Mouse (Mus musculus): ENCODE measurements around the gene Fstl5. TPM values are rescaled to one million over a fixed set of nuclear protein-coding genes. Genes with fewer than 3 reads are reported as not detected.

The Fstl5 gene
- polyA plus RNA-seq, 1 experiment from 2014 or later, result not detected

DNA sequence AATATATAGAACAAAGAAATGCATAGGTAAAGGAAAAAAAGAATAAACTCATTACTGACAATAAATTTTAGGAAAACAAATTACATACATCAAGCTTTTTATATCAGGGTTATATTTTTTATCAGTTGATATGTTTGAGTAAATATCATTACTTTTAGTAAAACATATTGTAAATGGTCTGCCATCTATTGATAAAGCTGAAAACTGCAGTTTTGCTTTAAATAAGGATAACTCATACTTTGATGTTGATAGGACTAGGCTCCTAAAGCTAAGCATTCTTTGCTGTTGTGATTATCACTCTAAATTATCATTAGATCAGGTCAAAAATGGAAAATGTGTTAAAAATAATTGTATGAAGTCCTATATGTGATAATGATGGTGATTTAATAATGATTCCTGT, 493.3 kb downstream of the Fstl5 start:
- DNase-seq, result no peak

DNA sequence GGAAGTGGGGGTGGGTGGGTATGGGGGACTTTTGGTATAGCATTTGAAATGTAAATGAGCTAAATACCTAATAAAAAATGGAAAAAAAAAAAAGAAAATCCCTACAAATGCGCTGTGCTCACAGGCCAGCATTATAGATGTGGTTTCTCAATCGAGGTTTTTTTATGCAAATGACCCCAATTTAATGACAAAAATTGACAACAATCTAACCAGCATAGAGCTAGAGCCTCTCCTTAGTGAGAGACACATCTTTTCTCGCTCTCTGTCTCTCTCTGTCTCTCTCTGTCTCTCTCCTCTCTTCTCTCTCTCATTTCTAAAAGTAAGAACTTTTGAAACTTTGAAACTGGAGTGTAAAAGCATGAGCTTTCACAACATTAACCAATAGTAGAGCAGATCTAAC, 498.4 kb downstream of the Fstl5 start:
- H3K4me1 ChIP-seq (ENCODE audit: insufficient read depth), result no peaks in the 10 kb centered on the region
- H3K4me3 ChIP-seq (ENCODE audit: low read depth, low read length), result no peak overlapping the region
- no peak for TF ChIP-seq CTCF (IDR thresholded peaks at IDR 0.05; ENCODE audit: low read depth)
- TF ChIP-seq EP300 (IDR thresholded peaks at IDR 0.05; ENCODE audit: low read depth), result no peak
- H3K27me3 ChIP-seq (ENCODE audit: insufficient read depth, low read length), result no peaks in the 10 kb centered on the region
- ATAC-seq (no peak), DNase-seq (no peak)
- H3K9ac ChIP-seq (replicated peaks), result no peak overlapping the region
- 62% methylated on average over 3 of the region's 3 CpGs for WGBS (ENCODE audit: insufficient replicate concordance)
- H3K9me3 ChIP-seq (ENCODE audit: low read length), result no peaks in the 10 kb centered on the region
- H3K27ac ChIP-seq (ENCODE audit: low read depth), result no peak overlapping the region
- H3K36me3 ChIP-seq (replicated peaks; ENCODE audit: insufficient read depth, low read length), result no peaks in the 10 kb centered on the region
- no peak overlapping the region for H3K4me2 ChIP-seq (ENCODE audit: low read depth, low read length)

More for the DNA sequence above, 493.3 kb downstream of the Fstl5 start:
- Histone ChIP-seq H3K9ac (replicated peaks) (no peak overlapping the region), H3K4me2 (ENCODE audit: low read depth, low read length) (no peak overlapping the region), H3K36me3 (replicated peaks; ENCODE audit: insufficient read depth, low read length) (no peaks in the 10 kb centered on the region), H3K9me3 (ENCODE audit: low read length) (no peaks in the 10 kb centered on the region), H3K27ac (ENCODE audit: low read depth) (no peak overlapping the region), H3K4me3 (ENCODE audit: low read depth, low read length) (no peak overlapping the region), H3K27me3 (ENCODE audit: insufficient read depth, low read length) (no peaks in the 10 kb centered on the region), H3K4me1 (ENCODE audit: insufficient read depth) (no peaks in the 10 kb centered on the region)
- TF ChIP-seq CTCF (IDR thresholded peaks at IDR 0.05; ENCODE audit: low read depth) (no peak), EP300 (IDR thresholded peaks at IDR 0.05; ENCODE audit: low read depth) (no peak)
- no peak for ATAC-seq

DNA sequence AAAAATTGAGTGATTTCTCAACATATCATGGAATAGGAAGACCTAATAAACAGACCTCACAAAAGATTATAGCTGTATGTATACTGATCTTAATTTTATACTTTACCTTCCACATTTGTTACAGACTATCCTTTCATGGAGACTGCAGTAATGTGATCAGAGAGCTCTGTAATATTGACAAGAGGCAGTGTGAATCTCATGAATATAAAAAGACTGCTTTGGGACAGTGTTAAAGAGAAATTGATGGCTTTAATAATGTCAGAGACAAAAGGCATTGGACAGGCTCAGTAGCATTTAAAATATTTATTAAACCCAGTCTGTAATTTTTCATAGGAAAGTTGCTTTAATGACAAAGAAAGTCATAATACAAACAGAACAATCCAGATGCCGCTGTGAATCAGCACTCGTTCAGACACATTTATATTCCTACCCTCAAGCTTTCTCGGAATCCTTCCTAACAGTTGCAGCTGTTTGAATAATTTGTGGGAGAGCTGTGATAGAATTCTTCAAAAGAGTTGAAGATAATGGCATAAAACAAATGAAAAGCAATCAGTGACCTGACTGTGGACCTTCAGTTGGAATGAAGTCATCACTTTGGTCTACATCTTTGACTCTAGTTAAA, 499.0 kb downstream of the Fstl5 start:
- ATAC-seq (no peak), DNase-seq (no peak)
- no peak overlapping the region for H3K9ac ChIP-seq (replicated peaks)
- H3K9me3 ChIP-seq (ENCODE audit: low read length), result no peaks in the 10 kb centered on the region
- no peak overlapping the region for H3K4me3 ChIP-seq (ENCODE audit: low read depth, low read length)
- H3K4me1 ChIP-seq (ENCODE audit: insufficient read depth), result no peaks in the 10 kb centered on the region
- no peak overlapping the region for H3K27ac ChIP-seq (ENCODE audit: low read depth)
- H3K27me3 ChIP-seq (ENCODE audit: insufficient read depth, low read length), result no peaks in the 10 kb centered on the region
- WGBS (ENCODE audit: insufficient replicate concordance), result 77% methylated on average over 3 of the region's 3 CpGs
- no peak overlapping the region for H3K4me2 ChIP-seq (ENCODE audit: low read depth, low read length)
- no peak for TF ChIP-seq EP300 (IDR thresholded peaks at IDR 0.05; ENCODE audit: low read depth)
- TF ChIP-seq CTCF (IDR thresholded peaks at IDR 0.05; ENCODE audit: low read depth), result no peak
- no peaks in the 10 kb centered on the region for H3K36me3 ChIP-seq (replicated peaks; ENCODE audit: insufficient read depth, low read length)

DNA sequence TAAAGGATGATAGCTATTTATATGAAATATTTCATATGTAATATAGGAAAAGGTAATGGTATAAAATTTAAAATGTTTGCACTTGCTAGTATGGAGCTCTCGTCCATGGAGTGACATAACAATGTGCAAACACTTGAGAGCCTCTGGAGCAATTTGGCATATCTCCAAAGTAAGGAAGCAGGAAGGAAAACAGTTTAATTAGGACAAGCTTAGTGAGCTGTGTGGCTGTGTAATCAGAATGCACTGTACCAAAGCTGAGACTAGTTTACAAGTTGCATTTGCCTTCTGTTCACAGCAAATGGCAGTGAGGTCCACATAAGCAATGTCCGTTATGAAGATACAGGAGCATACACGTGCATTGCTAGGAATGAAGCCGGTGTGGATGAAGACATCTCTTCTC, 519.1 kb downstream of the Fstl5 start:
- DNase-seq, result no peak
- H3K9ac ChIP-seq (replicated peaks), result no peak overlapping the region
- WGBS (ENCODE audit: insufficient replicate concordance), result 60% methylated on average over 4 of the region's 4 CpGs
- TF ChIP-seq CTCF (IDR thresholded peaks at IDR 0.05; ENCODE audit: low read depth) (no peak), EP300 (IDR thresholded peaks at IDR 0.05; ENCODE audit: low read depth) (no peak)
- H3K9me3 ChIP-seq (ENCODE audit: low read length), result no peaks in the 10 kb centered on the region
- H3K4me1 ChIP-seq (ENCODE audit: insufficient read depth), result no peaks in the 10 kb centered on the region
- ATAC-seq, result no peak
- no peaks in the 10 kb centered on the region for H3K27me3 ChIP-seq (ENCODE audit: insufficient read depth, low read length)
- no peak overlapping the region for H3K4me3 ChIP-seq (ENCODE audit: low read depth, low read length)
- no peak overlapping the region for H3K27ac ChIP-seq (ENCODE audit: low read depth)
- H3K4me2 ChIP-seq (ENCODE audit: low read depth, low read length), result no peak overlapping the region
- H3K36me3 ChIP-seq (replicated peaks; ENCODE audit: insufficient read depth, low read length), result no peaks in the 10 kb centered on the region

DNA sequence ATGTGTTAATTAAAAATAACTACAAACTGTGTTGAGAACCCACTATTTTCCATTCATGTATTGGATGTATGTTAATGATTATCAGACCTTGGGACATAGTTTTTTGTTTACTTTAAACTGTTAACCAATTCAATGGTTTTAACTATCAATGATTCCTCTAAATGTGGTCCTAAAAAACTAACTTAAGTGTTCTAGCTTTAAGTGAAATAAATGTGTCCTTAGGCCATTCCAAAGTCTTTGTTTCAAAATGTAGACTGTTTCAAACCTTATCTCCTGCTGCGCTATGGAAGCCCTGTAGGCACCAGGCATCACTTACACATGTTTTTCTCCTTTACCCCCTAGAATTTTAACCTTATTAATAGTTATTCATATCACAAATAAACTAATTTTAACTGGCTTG, 546.0 kb downstream of the Fstl5 start:
- TF ChIP-seq EP300 (IDR thresholded peaks at IDR 0.05; ENCODE audit: low read depth) (no peak), CTCF (IDR thresholded peaks at IDR 0.05; ENCODE audit: low read depth) (no peak)
- H3K27me3 ChIP-seq (ENCODE audit: insufficient read depth, low read length), result no peaks in the 10 kb centered on the region
- H3K9ac ChIP-seq (replicated peaks), result no peak overlapping the region
- no peak overlapping the region for H3K4me2 ChIP-seq (ENCODE audit: low read depth, low read length)
- 56% methylated on average over 1 of the region's 1 CpGs for WGBS (ENCODE audit: insufficient replicate concordance)
- no peak overlapping the region for H3K4me3 ChIP-seq (ENCODE audit: low read depth, low read length)
- ATAC-seq (peak; percentile 67), DNase-seq (no peak)
- H3K36me3 ChIP-seq (replicated peaks; ENCODE audit: insufficient read depth, low read length), result no peaks in the 10 kb centered on the region
- no peaks in the 10 kb centered on the region for H3K9me3 ChIP-seq (ENCODE audit: low read length)
- no peak overlapping the region for H3K27ac ChIP-seq (ENCODE audit: low read depth)
- no peaks in the 10 kb centered on the region for H3K4me1 ChIP-seq (ENCODE audit: insufficient read depth)

DNA sequence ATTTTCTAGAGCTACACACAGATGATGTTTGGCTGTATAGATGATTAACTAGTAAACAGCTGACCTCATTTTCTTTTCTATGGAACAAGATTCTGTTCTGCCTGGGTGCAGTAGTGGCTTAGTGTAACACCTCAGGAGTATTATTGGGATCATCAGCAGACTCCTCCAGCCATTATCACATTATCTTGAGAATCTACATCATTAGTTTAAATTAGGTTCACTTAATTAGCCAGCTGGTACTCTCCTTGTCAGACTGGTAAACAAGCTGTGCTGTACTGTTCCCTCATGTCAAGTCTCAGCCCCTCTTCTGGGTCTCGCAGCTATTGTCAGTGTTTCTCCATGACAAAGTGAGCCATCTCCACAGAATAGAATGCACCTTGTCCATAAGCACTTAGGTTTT, 580.2 kb downstream of the Fstl5 start:
- no peak for DNase-seq
- 76% methylated on average over 1 of the region's 1 CpGs for WGBS (ENCODE audit: insufficient replicate concordance)

DNA sequence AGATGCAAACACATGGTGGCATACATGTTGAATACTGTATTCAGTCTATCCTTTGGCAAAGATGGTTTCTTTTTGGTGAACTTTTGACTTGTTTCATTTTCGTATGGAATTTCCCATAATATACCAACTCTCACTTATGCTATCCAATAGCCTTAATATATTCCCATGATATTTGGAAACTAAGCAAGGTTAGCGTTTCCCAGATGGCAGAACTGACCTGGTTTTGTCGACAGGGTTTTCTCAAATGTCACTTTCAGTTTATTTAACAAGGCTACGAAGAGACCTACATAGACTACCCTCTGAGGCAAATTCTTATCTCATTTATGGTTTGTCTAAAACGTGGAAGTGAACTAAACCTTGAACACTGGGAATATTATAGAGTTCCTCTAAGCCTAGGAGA, 596.8 kb downstream of the Fstl5 start:
- Histone ChIP-seq H3K9me3 (ENCODE audit: low read length) (no peaks in the 10 kb centered on the region), H3K36me3 (replicated peaks; ENCODE audit: insufficient read depth, low read length) (no peaks in the 10 kb centered on the region), H3K27ac (ENCODE audit: low read depth) (no peak overlapping the region), H3K4me2 (ENCODE audit: low read depth, low read length) (no peak overlapping the region), H3K9ac (replicated peaks) (no peak overlapping the region), H3K4me1 (ENCODE audit: insufficient read depth) (no peaks in the 10 kb centered on the region), H3K4me3 (ENCODE audit: low read depth, low read length) (no peak overlapping the region), H3K27me3 (ENCODE audit: insufficient read depth, low read length) (no peaks in the 10 kb centered on the region)
- DNase-seq (no peak), ATAC-seq (no peak)
- TF ChIP-seq EP300 (IDR thresholded peaks at IDR 0.05; ENCODE audit: low read depth) (no peak), CTCF (IDR thresholded peaks at IDR 0.05; ENCODE audit: low read depth) (no peak)
- 56% methylated on average over 5 of the region's 5 CpGs for WGBS (ENCODE audit: insufficient replicate concordance)

More for the DNA sequence above, 580.2 kb downstream of the Fstl5 start:
- ATAC-seq, result no peak
- H3K36me3 ChIP-seq (replicated peaks; ENCODE audit: insufficient read depth, low read length), result no peaks in the 10 kb centered on the region
- TF ChIP-seq EP300 (IDR thresholded peaks at IDR 0.05; ENCODE audit: low read depth), result no peak
- TF ChIP-seq CTCF (IDR thresholded peaks at IDR 0.05; ENCODE audit: low read depth), result no peak
- H3K4me3 ChIP-seq (ENCODE audit: low read depth, low read length), result no peak overlapping the region
- no peak overlapping the region for H3K9ac ChIP-seq (replicated peaks)
- H3K4me2 ChIP-seq (ENCODE audit: low read depth, low read length), result no peak overlapping the region
- H3K27ac ChIP-seq (ENCODE audit: low read depth), result no peak overlapping the region
- no peaks in the 10 kb centered on the region for H3K27me3 ChIP-seq (ENCODE audit: insufficient read depth, low read length)
- no peaks in the 10 kb centered on the region for H3K4me1 ChIP-seq (ENCODE audit: insufficient read depth)
- no peaks in the 10 kb centered on the region for H3K9me3 ChIP-seq (ENCODE audit: low read length)

Data from liver, postnatal 0 days (tissue).